Mouse (Mus musculus) bone marrow macrophage, adult 2 months (primary cell): ENCODE measurements at regions not wholly inside any gene's neighbourhood (a gene's known extent, or its start where the extent isn't known, plus 50 kb on each side); places are given as distances from the start of the nearest gene placed in this dataset.

Source experiments
- H3K27ac ChIP-seq: 2 replicates; pipeline ENCODE4 v1.5.1; 2012; ENCODE audit warnings: low read depth, low read length; ENCODE audit not compliant: insufficient read depth
- H3K4me1 ChIP-seq: 2 replicates; pipeline ENCODE4 v1.6.1; 2012; ENCODE audit warnings: low read length; ENCODE audit not compliant: control insufficient read depth, insufficient read depth
- H3K4me3 ChIP-seq: 2 replicates; pipeline ENCODE4 v1.5.1; 2012; ENCODE audit warnings: mild to moderate bottlenecking, low read length, moderate library complexity; ENCODE audit not compliant: insufficient read depth
- CTCF ChIP-seq: IDR thresholded peaks from 2 replicates; pipeline ENCODE4 v1.5.1; 2012; ENCODE audit warnings: low read depth, mild to moderate bottlenecking, low read length, moderate library complexity
- POLR2A ChIP-seq: IDR thresholded peaks from 2 replicates; pipeline ENCODE4 v1.6.1; 2012; ENCODE audit warnings: mild to moderate bottlenecking, low read depth, low read length, borderline replicate concordance

GRCm38 (mm10) chr5:51788768-51789167 is 221.2 kb upstream of the Ppargc1a start:
- TF ChIP-seq CTCF (no peak), POLR2A (no peak)
- H3K4me3 ChIP-seq = no peak overlapping the region
- no peak overlapping the region for H3K27ac ChIP-seq
- no peaks in the 10 kb centered on the region for H3K4me1 ChIP-seq

- Histone ChIP-seq H3K4me1 (no peaks in the 10 kb centered on the region), H3K27ac (no peak overlapping the region), H3K4me3 (no peak overlapping the region)
- no peak for TF ChIP-seq POLR2A
- no peak for TF ChIP-seq CTCF
Observed at GRCm38 (mm10) chr5:51783523-51783922, 216.0 kb upstream of the Ppargc1a start.

- H3K4me1 ChIP-seq = no peaks in the 10 kb centered on the region
- no peak for TF ChIP-seq CTCF
- no peak for TF ChIP-seq POLR2A
- H3K4me3 ChIP-seq = no peak overlapping the region
- H3K27ac ChIP-seq = no peak overlapping the region
Observed at GRCm38 (mm10) chr5:51783099-51783498, 215.6 kb upstream of the Ppargc1a start.

- Histone ChIP-seq H3K27ac (no peak overlapping the region), H3K4me3 (no peak overlapping the region), H3K4me1 (no peaks in the 10 kb centered on the region)
- TF ChIP-seq CTCF = no peak
- no peak for TF ChIP-seq POLR2A
Observed at GRCm38 (mm10) chr5:51775502-51776145, 208.1 kb upstream of the Ppargc1a start.

- no peak overlapping the region for H3K27ac ChIP-seq
Observed at GRCm38 (mm10) chr5:51771655-51772054, 204.1 kb upstream of the Ppargc1a start.

GRCm38 (mm10) chr5:51766111-51766510 is 198.6 kb upstream of the Ppargc1a start:
- no peaks in the 10 kb centered on the region for H3K4me1 ChIP-seq
- TF ChIP-seq CTCF = no peak
- no peak for TF ChIP-seq POLR2A
- H3K27ac ChIP-seq = no peak overlapping the region
- no peak overlapping the region for H3K4me3 ChIP-seq

More at GRCm38 (mm10) chr5:51771655-51772054, 204.1 kb upstream of the Ppargc1a start:
- H3K4me1 ChIP-seq = no peaks in the 10 kb centered on the region
- TF ChIP-seq CTCF (no peak), POLR2A (no peak)
- H3K4me3 ChIP-seq = no peak overlapping the region

- no peaks in the 10 kb centered on the region for H3K4me1 ChIP-seq
- TF ChIP-seq POLR2A (no peak), CTCF (no peak)
- H3K4me3 ChIP-seq = no peak overlapping the region
- H3K27ac ChIP-seq = no peak overlapping the region
Observed at GRCm38 (mm10) chr5:51764416-51764815, 196.9 kb upstream of the Ppargc1a start.

GRCm38 (mm10) chr5:51763599-51763998 is 196.1 kb upstream of the Ppargc1a start:
- Histone ChIP-seq H3K4me1 (no peaks in the 10 kb centered on the region), H3K4me3 (no peak overlapping the region), H3K27ac (no peak overlapping the region)
- TF ChIP-seq POLR2A (no peak), CTCF (no peak)

- no peak for TF ChIP-seq POLR2A
- no peak for TF ChIP-seq CTCF
- Histone ChIP-seq H3K4me3 (no peak overlapping the region), H3K27ac (no peak overlapping the region), H3K4me1 (no peaks in the 10 kb centered on the region)
Observed at GRCm38 (mm10) chr5:51762352-51762751, 194.8 kb upstream of the Ppargc1a start.

GRCm38 (mm10) chr5:51758289-51758688 is 190.8 kb upstream of the Ppargc1a start:
- TF ChIP-seq POLR2A (no peak), CTCF (no peak)

GRCm38 (mm10) chr5:51757864-51758263 is 190.3 kb upstream of the Ppargc1a start:
- TF ChIP-seq POLR2A (no peak), CTCF (no peak)
- H3K4me1 ChIP-seq = no peaks in the 10 kb centered on the region
- H3K27ac ChIP-seq = no peak overlapping the region
- no peak overlapping the region for H3K4me3 ChIP-seq

More at GRCm38 (mm10) chr5:51758289-51758688, 190.8 kb upstream of the Ppargc1a start:
- Histone ChIP-seq H3K4me1 (no peaks in the 10 kb centered on the region), H3K27ac (no peak overlapping the region), H3K4me3 (no peak overlapping the region)
